Mouse (Mus musculus) 3134 (cell line): ENCODE measurements around the gene Traf3ip1.

Experiments used
- DNase-seq: peaks from one replicate; pipeline ENCODE4 v3.0.0-alpha.2; 2011; ENCODE audit warnings: low spot score; ENCODE audit not compliant: insufficient read length; ENCODE audit errors: extremely low read depth

Gene Traf3ip1

GRCm38 (mm10) chr1:91532243-91532642, 37.8 kb downstream of the Traf3ip1 start:
- no peak for DNase-seq

- DNase-seq: no peak
Observed at GRCm38 (mm10) chr1:91532892-91533291, 38.4 kb downstream of the Traf3ip1 start.

GRCm38 (mm10) chr1:91533483-91533882, 39.0 kb downstream of the Traf3ip1 start:
- DNase-seq: no peak

GRCm38 (mm10) chr1:91533961-91534723, 39.7 kb downstream of the Traf3ip1 start:
- no peak for DNase-seq

- no peak for DNase-seq
Observed at GRCm38 (mm10) chr1:91537786-91538569, 43.5 kb downstream of the Traf3ip1 start.

- DNase-seq: no peak
Observed at GRCm38 (mm10) chr1:91538570-91538929, 44.1 kb downstream of the Traf3ip1 start.

- DNase-seq: no peak
Observed at GRCm38 (mm10) chr1:91539246-91539645, 44.8 kb downstream of the Traf3ip1 start.

GRCm38 (mm10) chr1:91539704-91540270, 45.3 kb downstream of the Traf3ip1 start:
- DNase-seq: no peak

GRCm38 (mm10) chr1:91540271-91540826, 45.9 kb downstream of the Traf3ip1 start, which contains the start of gene Asb1:
Asb1 (plus strand) TSS chr1:91540544.
- DNase-seq: peak; percentile 97

GRCm38 (mm10) chr1:91541042-91541592, 46.7 kb downstream of the Traf3ip1 start:
- DNase-seq: no peak

- no peak for DNase-seq
Observed at GRCm38 (mm10) chr1:91543974-91544373, 49.5 kb downstream of the Traf3ip1 start.

- DNase-seq: no peak
Observed at GRCm38 (mm10) chr1:91545226-91545625, 50.8 kb downstream of the Traf3ip1 start.

GRCm38 (mm10) chr1:91547567-91547966, 53.1 kb downstream of the Traf3ip1 start:
- no peak for DNase-seq

- DNase-seq: no peak
Observed at GRCm38 (mm10) chr1:91549073-91549472, 54.6 kb downstream of the Traf3ip1 start.

- DNase-seq: no peak
Observed at GRCm38 (mm10) chr1:91557099-91557498, 62.7 kb downstream of the Traf3ip1 start.

GRCm38 (mm10) chr1:91561226-91561625, 66.8 kb downstream of the Traf3ip1 start:
- no peak for DNase-seq

GRCm38 (mm10) chr1:91562977-91563590, 68.6 kb downstream of the Traf3ip1 start:
- peak; percentile 55 for DNase-seq

- no peak for DNase-seq
Observed at GRCm38 (mm10) chr1:91564004-91564403, 69.6 kb downstream of the Traf3ip1 start.

- DNase-seq: no peak
Observed at GRCm38 (mm10) chr1:91564598-91564997, 70.2 kb downstream of the Traf3ip1 start.

- DNase-seq: no peak
Observed at GRCm38 (mm10) chr1:91567269-91567668, 72.8 kb downstream of the Traf3ip1 start.
